Mouse (Mus musculus): ENCODE measurements around the gene P2rx7. TPM values are rescaled to one million over a fixed set of nuclear protein-coding genes. Genes with fewer than 3 reads are reported as not detected.
"Not testable (repeated sequence)": the region's sequence is repeated elsewhere in the genome, so short reads cannot be mapped to it uniquely, and the experiment has no call there.

Gene P2rx7
- polyA plus RNA-seq, 1 experiment from 2014 or later: 0.31 TPM

DNA sequence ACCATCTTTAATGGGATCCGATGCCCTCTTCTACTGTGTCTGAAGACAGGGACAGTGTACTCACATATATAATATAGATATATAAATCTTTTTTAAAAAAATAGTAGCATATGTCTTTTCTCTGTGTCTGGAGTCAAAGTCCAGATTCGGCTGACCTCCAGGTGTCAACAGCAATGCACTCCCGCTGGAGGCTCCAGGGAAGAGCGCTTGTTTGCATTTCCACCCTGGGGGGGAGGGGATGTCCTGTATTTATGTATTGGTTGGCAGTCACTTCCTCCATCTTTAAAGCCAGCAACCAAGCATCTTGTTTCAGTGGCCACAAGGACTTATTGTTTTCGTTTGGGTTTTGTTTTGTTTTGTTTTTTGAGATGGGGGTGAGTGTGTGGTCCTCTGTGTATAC is 21.3 kb downstream of the P2rx7 start:
- no peak overlapping the region for H3K4me3 ChIP-seq (replicated peaks)
- no peak for ATAC-seq (ENCODE audit: insufficient number of reproducible peaks, insufficient read depth, low FRiP score, low TSS enrichment, low read depth)
- H3K27ac ChIP-seq: no peak overlapping the region
- no peak overlapping the region for H3K4me2 ChIP-seq
- no peaks in the 10 kb centered on the region; the same call in 1 of the 2 replicates for H3K4me1 ChIP-seq (replicated peaks)
- H3K9me3 ChIP-seq: no peaks in the 10 kb centered on the region
- no peak overlapping the region for H3K9ac ChIP-seq (replicated peaks)
- H3K27me3 ChIP-seq: no peaks in the 10 kb centered on the region
- no peaks in the 10 kb centered on the region for H3K36me3 ChIP-seq
- 65% methylated on average over 5 of the region's 5 CpGs for WGBS

DNA sequence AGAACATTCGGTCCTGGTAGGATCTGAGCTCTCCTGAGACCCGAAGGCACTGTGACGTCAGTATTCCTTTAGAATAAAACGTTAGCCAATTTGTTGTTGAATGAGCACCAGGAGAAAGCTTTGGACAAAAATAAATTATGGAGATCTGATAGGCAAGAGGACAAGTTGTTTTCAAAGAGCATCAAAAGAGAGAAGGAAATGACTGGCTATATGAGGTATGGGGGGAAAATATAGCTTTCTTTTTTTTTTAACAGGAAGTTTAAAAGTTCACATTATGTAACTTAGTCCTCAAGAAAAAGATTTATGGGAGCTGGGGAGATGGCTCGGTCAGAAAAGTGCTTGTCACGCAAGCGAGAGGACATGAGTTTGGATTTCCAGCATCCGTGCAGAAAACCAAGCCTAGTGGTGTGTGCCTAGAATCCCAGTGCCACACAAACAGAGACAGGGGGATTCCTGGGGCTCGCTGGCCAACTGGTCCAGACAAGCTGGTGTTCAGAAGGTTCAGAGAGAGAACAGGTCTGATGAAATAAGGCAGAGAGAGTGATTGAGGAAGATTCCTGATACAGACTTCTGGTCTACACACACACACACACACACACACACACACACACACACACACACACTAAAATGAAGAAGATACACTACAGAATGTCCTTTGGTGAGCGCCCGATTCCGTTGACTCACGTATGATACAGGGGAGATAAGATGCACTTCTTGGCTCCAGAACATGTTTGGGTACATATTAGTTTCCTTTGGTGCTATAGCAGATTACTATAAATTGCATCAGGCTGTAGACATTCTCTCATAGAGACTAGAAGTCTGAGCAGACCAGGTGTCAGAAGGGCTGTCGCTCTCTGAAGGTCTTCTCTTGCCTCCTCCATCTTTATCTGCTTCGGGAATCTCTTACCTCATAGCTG is 25.5 kb downstream of the P2rx7 start:
- Histone ChIP-seq H3K27ac (no peak overlapping the region), H3K9me3 (no peaks in the 10 kb centered on the region), H3K9ac (replicated peaks) (no peak overlapping the region), H3K4me1 (replicated peaks) (no peaks in the 10 kb centered on the region; the same call in 1 of the 2 replicates), H3K4me2 (no peak overlapping the region), H3K27me3 (no peaks in the 10 kb centered on the region), H3K4me3 (replicated peaks) (no peak overlapping the region), H3K36me3 (no peaks in the 10 kb centered on the region)
- 86% methylated on average over 15 of the region's 15 CpGs for WGBS
- no peak for ATAC-seq (ENCODE audit: insufficient number of reproducible peaks, insufficient read depth, low FRiP score, low TSS enrichment, low read depth)

DNA sequence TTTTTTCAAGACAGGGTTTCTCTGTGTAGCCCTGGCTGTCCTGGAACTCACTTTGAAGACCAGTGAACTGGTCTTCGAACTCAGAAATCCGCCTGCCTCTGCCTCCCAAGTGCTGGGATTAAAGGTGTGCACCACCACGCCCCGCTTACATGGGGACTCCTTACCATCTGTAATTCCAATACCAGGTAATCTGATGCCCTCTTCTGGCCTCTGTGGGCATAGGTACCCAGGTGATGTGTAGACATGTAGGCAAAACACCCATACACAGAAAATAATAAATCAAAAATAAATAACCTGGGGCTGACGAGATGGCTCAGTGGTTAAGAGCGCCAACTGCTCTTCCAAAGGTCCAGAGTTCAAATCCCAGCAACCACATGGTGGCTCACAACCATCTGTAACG is 27.9 kb downstream of the P2rx7 start:
- H3K4me1 ChIP-seq (replicated peaks); H3K9me3 ChIP-seq; H3K9ac ChIP-seq (replicated peaks); H3K27ac ChIP-seq; H3K36me3 ChIP-seq; H3K27me3 ChIP-seq; H3K4me3 ChIP-seq (replicated peaks); ATAC-seq (ENCODE audit: insufficient number of reproducible peaks, insufficient read depth, low FRiP score, low TSS enrichment, low read depth); H3K4me2 ChIP-seq: not testable (repeated sequence)
- 76% methylated on average over 7 of the region's 7 CpGs for WGBS

DNA sequence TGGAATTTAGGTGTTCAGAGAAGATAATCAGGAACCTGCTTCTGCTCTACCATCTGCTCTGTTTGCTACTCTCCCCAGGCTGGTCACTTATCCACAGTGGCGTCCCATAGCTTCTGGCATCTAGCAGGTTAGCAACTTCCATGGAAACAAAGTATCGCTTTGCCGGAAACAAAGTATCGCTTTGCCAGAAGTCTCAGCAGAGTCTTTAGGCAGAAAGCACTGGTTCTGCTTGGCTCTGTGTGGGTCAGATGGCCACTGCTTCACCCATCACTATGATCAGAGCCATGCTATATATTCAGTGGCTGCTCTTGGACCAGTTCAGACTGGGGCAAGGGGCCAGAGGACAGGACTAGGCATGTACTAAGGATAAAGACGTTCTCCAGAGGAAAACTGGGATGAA is 28.6 kb downstream of the P2rx7 start:
- H3K36me3 ChIP-seq: no peaks in the 10 kb centered on the region
- H3K4me1 ChIP-seq (replicated peaks): no peaks in the 10 kb centered on the region
- H3K9ac ChIP-seq (replicated peaks): no peak overlapping the region
- no peak overlapping the region for H3K4me3 ChIP-seq (replicated peaks)
- no peaks in the 10 kb centered on the region for H3K27me3 ChIP-seq
- no peaks in the 10 kb centered on the region for H3K9me3 ChIP-seq
- 88% methylated on average over 5 of the region's 5 CpGs for WGBS
- no peak for ATAC-seq (ENCODE audit: insufficient number of reproducible peaks, insufficient read depth, low FRiP score, low TSS enrichment, low read depth)
- H3K4me2 ChIP-seq: no peak overlapping the region
- H3K27ac ChIP-seq: no peak overlapping the region

DNA sequence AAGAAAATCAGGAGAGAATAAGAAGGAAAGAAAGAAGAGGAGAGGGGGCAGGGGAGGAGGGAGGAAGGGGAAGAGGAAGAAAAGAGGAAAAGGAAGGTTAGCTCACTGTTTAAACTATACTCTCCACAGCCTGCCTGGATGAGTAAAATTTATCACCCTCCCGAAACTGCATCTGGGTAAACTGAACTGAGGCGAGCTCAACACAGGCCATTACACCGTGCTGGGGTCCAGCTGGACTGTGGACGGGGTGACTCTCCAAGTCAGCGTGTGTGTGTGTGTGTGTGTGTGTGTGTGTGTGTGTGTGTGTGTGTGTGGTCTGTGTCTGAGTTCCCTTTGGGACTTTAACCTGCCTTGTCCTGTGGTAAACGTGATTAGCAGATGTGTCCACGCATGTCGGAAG is 32.3 kb downstream of the P2rx7 start:
- Histone ChIP-seq H3K27me3 (no peaks in the 10 kb centered on the region), H3K4me3 (replicated peaks) (no peak overlapping the region), H3K9me3 (no peaks in the 10 kb centered on the region), H3K9ac (replicated peaks) (no peak overlapping the region), H3K36me3 (no peaks in the 10 kb centered on the region), H3K27ac (no peak overlapping the region), H3K4me1 (replicated peaks) (no peaks in the 10 kb centered on the region), H3K4me2 (no peak overlapping the region)
- 63% methylated on average over 8 of the region's 8 CpGs for WGBS
- no peak for ATAC-seq (ENCODE audit: insufficient number of reproducible peaks, insufficient read depth, low FRiP score, low TSS enrichment, low read depth)

DNA sequence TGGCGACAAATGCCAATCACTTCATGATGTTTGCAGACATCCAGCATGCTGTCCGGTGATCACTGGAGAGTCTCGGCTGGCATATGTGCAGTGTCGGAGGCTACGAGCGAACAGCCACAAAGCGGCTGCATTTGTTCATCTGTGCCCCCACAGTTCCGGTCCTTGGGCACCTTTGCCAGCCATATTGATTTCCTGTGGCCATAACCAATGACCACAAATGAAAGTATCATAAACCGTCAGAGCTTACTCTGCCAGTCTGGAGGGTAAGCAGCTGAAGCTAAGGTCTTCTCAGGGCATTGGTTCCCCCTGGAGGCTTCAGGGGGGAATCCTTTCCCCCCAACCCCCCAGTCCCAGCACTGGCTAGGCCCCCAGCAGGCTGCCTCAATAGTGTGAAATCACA is 34.3 kb downstream of the P2rx7 start:
- no peak overlapping the region for H3K4me2 ChIP-seq
- no peak for ATAC-seq (ENCODE audit: insufficient number of reproducible peaks, insufficient read depth, low FRiP score, low TSS enrichment, low read depth)
- H3K4me3 ChIP-seq (replicated peaks): no peak overlapping the region
- WGBS: 90% methylated on average over 9 of the region's 9 CpGs
- H3K27ac ChIP-seq: no peak overlapping the region
- H3K4me1 ChIP-seq (replicated peaks): no peaks in the 10 kb centered on the region
- H3K27me3 ChIP-seq: no peaks in the 10 kb centered on the region
- H3K36me3 ChIP-seq: no peaks in the 10 kb centered on the region
- H3K9me3 ChIP-seq: no peaks in the 10 kb centered on the region
- H3K9ac ChIP-seq (replicated peaks): no peak overlapping the region

DNA sequence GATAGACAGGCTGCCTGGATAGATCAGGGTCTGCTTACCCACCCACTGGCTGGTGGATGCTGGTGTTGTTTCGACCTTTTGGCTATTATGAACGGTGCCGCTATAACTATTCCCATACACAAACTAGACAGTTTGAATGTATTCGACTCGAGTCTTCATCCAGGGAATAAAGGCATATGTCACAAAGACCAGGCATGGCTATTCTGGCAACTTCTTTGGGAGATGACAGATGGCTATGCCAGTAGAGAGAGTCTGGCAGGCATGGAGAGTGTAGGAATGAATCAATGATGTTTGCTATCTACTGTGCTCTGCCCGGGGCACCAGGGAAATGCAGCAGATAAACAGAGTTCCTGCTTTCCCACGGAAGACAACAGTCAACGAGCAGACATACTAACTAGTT is 36.2 kb downstream of the P2rx7 start:
- no peak overlapping the region for H3K27ac ChIP-seq
- H3K9me3 ChIP-seq: no peaks in the 10 kb centered on the region
- no peaks in the 10 kb centered on the region for H3K36me3 ChIP-seq
- 90% methylated on average over 8 of the region's 8 CpGs for WGBS
- H3K27me3 ChIP-seq: no peaks in the 10 kb centered on the region
- no peak overlapping the region for H3K4me2 ChIP-seq
- no peak overlapping the region for H3K4me3 ChIP-seq (replicated peaks)
- H3K9ac ChIP-seq (replicated peaks): no peak overlapping the region
- H3K4me1 ChIP-seq (replicated peaks): no peaks in the 10 kb centered on the region
- ATAC-seq (ENCODE audit: insufficient number of reproducible peaks, insufficient read depth, low FRiP score, low TSS enrichment, low read depth): no peak

DNA sequence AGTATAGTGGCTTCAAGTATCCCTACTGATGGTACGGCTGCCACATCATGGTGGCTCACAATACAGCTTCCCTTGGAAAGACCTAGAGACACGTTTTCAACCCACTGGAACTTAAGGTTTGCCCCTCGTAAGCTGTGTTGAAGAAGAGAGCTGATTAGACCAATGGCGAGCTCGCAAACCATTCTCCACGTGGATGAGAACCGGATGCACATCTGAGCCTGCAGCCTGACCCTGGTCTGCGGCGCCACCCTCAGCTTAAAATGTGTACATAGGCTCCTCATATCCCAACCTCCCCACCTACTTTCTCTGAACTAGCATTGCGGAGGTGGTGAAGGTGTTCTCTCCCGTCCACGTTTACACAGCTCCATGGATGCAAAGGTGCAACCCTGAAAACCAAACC is 37.6 kb downstream of the P2rx7 start:
- Histone ChIP-seq H3K27ac (no peak overlapping the region), H3K9ac (replicated peaks) (no peak overlapping the region), H3K4me2 (no peak overlapping the region), H3K4me1 (replicated peaks) (no peaks in the 10 kb centered on the region), H3K9me3 (no peaks in the 10 kb centered on the region), H3K27me3 (no peaks in the 10 kb centered on the region), H3K4me3 (replicated peaks) (no peak overlapping the region), H3K36me3 (no peaks in the 10 kb centered on the region)
- no peak for ATAC-seq (ENCODE audit: insufficient number of reproducible peaks, insufficient read depth, low FRiP score, low TSS enrichment, low read depth)
- 80% methylated on average over 12 of the region's 12 CpGs for WGBS

DNA sequence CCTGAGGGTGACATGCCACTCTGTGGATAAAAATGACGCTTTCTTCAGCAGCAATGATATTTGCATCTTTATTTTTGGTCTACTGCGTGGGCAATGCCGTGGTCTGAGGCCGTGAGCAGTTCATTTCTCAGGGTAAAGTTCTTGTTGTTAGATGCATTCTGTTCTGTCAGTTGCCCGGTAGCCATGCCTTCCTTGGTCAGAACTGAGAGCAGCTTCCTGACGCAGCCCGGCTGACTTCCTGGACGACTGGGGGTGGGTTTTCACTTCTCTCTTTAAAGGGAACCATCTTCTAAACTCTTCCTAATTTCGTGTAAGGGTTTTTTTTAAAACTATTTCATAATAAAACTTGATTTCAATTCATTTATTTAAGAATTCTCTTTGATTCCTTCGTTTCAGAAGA is 40.2 kb downstream of the P2rx7 start:
- H3K4me2 ChIP-seq: no peak overlapping the region
- H3K9ac ChIP-seq (replicated peaks): no peak overlapping the region
- H3K9me3 ChIP-seq: no peaks in the 10 kb centered on the region
- H3K27ac ChIP-seq: no peak overlapping the region
- ATAC-seq (ENCODE audit: insufficient number of reproducible peaks, insufficient read depth, low FRiP score, low TSS enrichment, low read depth): no peak
- no peaks in the 10 kb centered on the region for H3K36me3 ChIP-seq
- no peaks in the 10 kb centered on the region for H3K27me3 ChIP-seq
- WGBS: 82% methylated on average over 10 of the region's 10 CpGs
- no peaks in the 10 kb centered on the region for H3K4me1 ChIP-seq (replicated peaks)
- H3K4me3 ChIP-seq (replicated peaks): no peak overlapping the region

DNA sequence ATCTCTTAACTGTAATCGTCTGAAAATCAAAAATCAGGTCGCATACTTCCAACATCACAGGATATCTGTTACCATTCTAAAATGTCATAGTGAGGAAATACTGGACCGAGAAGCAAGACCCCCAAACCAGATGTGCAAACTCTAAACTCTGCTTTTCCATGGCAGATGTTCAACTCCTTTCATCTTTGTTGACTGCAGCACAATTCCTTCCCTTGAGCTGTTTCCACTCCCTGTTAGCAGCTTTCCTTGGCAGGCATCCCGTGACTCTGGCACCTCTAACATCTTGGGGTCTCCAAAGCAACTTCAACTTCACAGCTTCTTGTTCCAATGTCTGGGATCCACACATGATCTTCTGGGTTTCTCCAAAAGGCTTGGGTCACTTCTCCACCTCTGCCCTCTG is 43.7 kb downstream of the P2rx7 start:
- no peaks in the 10 kb centered on the region for H3K4me1 ChIP-seq (replicated peaks)
- H3K27ac ChIP-seq: no peak overlapping the region
- no peaks in the 10 kb centered on the region for H3K27me3 ChIP-seq
- ATAC-seq (ENCODE audit: insufficient number of reproducible peaks, insufficient read depth, low FRiP score, low TSS enrichment, low read depth): no peak
- no peak overlapping the region for H3K9ac ChIP-seq (replicated peaks)
- no peak overlapping the region for H3K4me3 ChIP-seq (replicated peaks)
- no peaks in the 10 kb centered on the region for H3K36me3 ChIP-seq
- 82% methylated on average over 4 of the region's 4 CpGs for WGBS
- H3K4me2 ChIP-seq: no peak overlapping the region
- H3K9me3 ChIP-seq: no peaks in the 10 kb centered on the region

DNA sequence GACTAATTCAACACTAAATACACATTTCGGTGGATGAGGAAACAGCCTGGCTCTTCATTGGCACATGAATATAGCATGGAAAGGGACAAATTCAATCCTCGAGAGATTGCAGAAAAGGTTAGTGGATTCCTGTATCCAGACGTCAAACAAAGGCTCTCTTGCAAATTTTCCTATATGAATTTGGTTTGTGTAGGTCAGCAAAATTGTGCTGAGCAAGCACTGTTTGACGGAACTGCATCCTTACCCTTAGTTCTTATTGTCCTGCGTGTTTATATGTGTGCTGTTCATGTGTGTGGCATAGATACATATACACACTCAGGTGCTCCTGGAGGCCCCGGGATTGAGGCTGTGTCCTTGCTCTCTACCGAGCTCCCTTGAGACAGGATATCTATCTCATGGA is 45.4 kb downstream of the P2rx7 start:
- Histone ChIP-seq H3K27ac (no peak overlapping the region), H3K27me3 (no peaks in the 10 kb centered on the region), H3K4me2 (no peak overlapping the region), H3K36me3 (no peaks in the 10 kb centered on the region), H3K4me1 (replicated peaks) (no peaks in the 10 kb centered on the region), H3K9ac (replicated peaks) (no peak overlapping the region), H3K9me3 (no peaks in the 10 kb centered on the region), H3K4me3 (replicated peaks) (no peak overlapping the region)
- no peak for ATAC-seq (ENCODE audit: insufficient number of reproducible peaks, insufficient read depth, low FRiP score, low TSS enrichment, low read depth)
- WGBS: 90% methylated on average over 7 of the region's 7 CpGs

DNA sequence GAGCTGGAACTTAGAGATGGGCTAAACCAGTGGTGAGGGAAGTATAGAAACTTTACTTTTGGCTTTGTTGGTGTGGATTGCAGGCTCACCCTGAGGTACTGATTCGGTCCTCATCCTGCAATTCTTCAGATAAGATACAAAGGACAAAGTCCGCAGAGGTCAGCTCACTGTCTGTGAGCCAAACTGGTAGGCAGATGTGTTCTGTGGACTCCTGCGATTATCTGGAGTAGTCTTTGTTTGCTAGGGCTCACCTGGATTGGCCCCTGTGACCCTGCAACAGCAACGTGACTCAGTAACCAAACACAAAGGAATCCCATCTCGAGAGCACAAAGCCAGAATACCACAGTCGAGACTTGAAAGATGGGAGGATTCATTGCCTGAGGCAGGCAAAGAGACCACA is 46.8 kb downstream of the P2rx7 start:
- Histone ChIP-seq H3K36me3 (no peaks in the 10 kb centered on the region), H3K4me1 (replicated peaks) (no peaks in the 10 kb centered on the region), H3K9me3 (no peaks in the 10 kb centered on the region), H3K27me3 (no peaks in the 10 kb centered on the region), H3K27ac (no peak overlapping the region), H3K9ac (replicated peaks) (no peak overlapping the region), H3K4me2 (no peak overlapping the region), H3K4me3 (replicated peaks) (no peak overlapping the region)
- 73% methylated on average over 6 of the region's 6 CpGs for WGBS
- no peak for ATAC-seq (ENCODE audit: insufficient number of reproducible peaks, insufficient read depth, low FRiP score, low TSS enrichment, low read depth)
